Mouse (Mus musculus) megakaryocyte-erythroid progenitor cell, adult 5 weeks (primary cell): ENCODE data around the gene Cinp. TPM values are rescaled to one million over a fixed set of nuclear protein-coding genes. Genes with fewer than 3 reads are reported as not detected.

Source experiments
- polyA plus RNA-seq: library from polyadenylated mRNA; stranded (reverse); fragments of >175 nt; gene quantifications from 2 replicates; pipeline ENCODE4 v1.2.3, GENCODE M21; 2012

Gene Cinp
- 6.7 and 7.1 TPM in 2 replicates for polyA plus RNA-seq

GRCm38 (mm10) chr12:110889036-110890020 is at the start of gene Cinp, which contains the start of gene Tecpr2:
Gene Cinp, minus strand, starts transcription at chr12:110889145.
Gene Tecpr2, plus strand, starts transcription at chr12:110889264.

GRCm38 (mm10) chr12:110850010-110850928 is 38.7 kb downstream of the Cinp start, which contains the start of gene Zfp839:
Gene Zfp839, plus strand, starts transcription at chr12:110850253.

GRCm38 (mm10) chr12:110840348-110841198 is 48.4 kb downstream of the Cinp start, which contains the start of gene Mok:
Gene Mok, minus strand, starts transcription at chr12:110840939.

Other genes with a start within 250 kb of the Cinp start
- gene 1700001K19Rik, start 206.5 kb downstream of the Cinp start, polyA plus RNA-seq: 0.05 and 0.21 TPM in 2 replicates
- gene Hsp90aa1, start 186.4 kb downstream of the Cinp start, polyA plus RNA-seq: 231 and 303 TPM in 2 replicates
- 6.6 and 9.2 TPM in 2 replicates for gene Wdr20, start 151.2 kb downstream of the Cinp start, polyA plus RNA-seq
- 0.91 and 1.1 TPM in 2 replicates for gene Mok, start 48.2 kb downstream of the Cinp start, polyA plus RNA-seq
- gene Zfp839, start 38.9 kb downstream of the Cinp start, polyA plus RNA-seq: 6.8 and 7.9 TPM in 2 replicates
- gene Tecpr2, start 119 bp upstream of the Cinp start, polyA plus RNA-seq: 3.0 and 3.1 TPM in 2 replicates
- gene Ankrd9, start 89.9 kb upstream of the Cinp start, polyA plus RNA-seq: 8.5 and 9.1 TPM in 2 replicates
- 18.1 and 18.2 TPM in 2 replicates for gene Rcor1, start 150.2 kb upstream of the Cinp start, polyA plus RNA-seq